Mouse (Mus musculus): ENCODE data around the gene Card11.

DNA sequence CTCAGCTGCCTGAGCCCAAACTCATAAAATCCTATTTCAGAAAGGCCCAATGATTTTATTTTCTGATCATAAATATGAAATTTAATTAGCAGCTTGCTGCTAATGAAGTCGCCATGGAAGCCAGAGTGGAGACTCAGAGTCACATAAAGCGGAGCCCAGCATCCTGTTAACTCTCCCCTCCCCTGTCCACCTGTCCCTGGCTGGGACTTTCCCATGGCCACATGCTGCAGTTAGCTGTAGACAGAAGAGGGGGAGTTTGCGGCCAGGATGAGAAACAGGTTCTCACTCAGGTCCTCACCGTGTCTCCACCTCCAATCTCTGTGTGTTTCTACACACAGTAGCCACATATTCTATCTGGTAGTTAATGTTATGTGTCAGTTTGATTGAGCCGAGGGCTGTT is 48.6 kb downstream of the Card11 start:
- no peak for TF ChIP-seq POLR2A (IDR thresholded peaks at IDR 0.05; ENCODE audit: control insufficient read depth, low read depth, low read length)
- no peak for TF ChIP-seq CTCF (IDR thresholded peaks at IDR 0.05; ENCODE audit: control insufficient read depth, insufficient read depth, insufficient replicate concordance, low read depth, low read length)
